Mouse (Mus musculus): ENCODE results near the gene Cd209g. TPM values are rescaled to one million over a fixed set of nuclear protein-coding genes. Genes with fewer than 3 reads are reported as not detected.

Gene Cd209g
- polyA plus RNA-seq (2012) = 0.02 and 0.13 TPM in 2 replicates

DNA sequence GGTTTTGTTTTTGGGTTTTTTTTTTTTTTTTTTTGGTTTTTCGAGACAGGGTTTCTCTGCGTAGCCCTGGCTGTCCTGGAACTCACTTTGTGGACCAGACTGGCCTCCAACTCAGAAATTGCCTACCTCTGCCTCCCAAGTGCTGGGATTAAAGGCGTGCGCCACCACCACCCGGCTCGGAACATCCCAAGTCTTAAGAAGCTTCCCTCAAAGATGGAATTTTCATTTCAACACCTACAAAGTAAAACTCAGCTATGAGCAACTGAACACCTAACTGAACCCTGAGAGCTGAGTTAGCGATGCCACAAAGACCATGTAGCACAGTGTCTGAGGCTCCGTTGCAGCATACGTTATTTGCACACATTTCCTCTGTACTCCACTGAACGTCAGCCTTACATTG, at the start of gene Cd209g:
Gene Cd209g, plus strand, starts transcription at position 301 of the 400 bp plus-strand sequence.

DNA sequence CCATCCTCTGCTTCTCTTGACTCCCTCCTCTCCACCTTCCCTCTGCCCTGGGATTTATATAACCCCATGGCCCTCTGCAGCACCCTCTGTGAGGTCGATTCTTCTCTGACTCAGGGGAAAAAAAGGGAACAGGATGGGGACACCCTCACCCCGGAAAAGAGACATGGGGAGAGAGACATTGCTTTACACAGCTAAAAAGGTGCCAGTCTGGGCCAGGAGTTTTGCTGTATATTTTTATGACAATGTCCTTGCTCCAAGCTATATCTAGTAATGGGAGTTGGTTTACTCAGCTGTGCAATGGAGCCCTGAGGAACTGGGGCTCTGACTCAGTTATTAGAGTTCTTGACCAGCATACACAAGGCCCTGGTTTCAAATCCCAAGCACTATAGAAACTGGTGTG, 28.2 kb upstream of the Cd209g start, which contains the start of gene Cd209f:
Gene Cd209f, minus strand, starts transcription at position 101 of the 400 bp plus-strand sequence.

GRCm38 (mm10) chr8:4165852-4166751, 32.2 kb downstream of the Cd209g start, which contains the start of gene Evi5l:
Gene Evi5l (plus strand): TSS chr8:4166567.

Other genes with a start within 250 kb of the Cd209g start
- gene Cd209b, start 207.3 kb upstream of the Cd209g start, polyA plus RNA-seq (2012) = not detected in 2 replicates
- not detected in 2 replicates for gene Cd209c, start 179.4 kb upstream of the Cd209g start, polyA plus RNA-seq (2012)
- 0.09 and 0.16 TPM in 2 replicates for gene Cd209f, start 28.3 kb upstream of the Cd209g start, polyA plus RNA-seq (2012)
- gene Evi5l, start 32.5 kb downstream of the Cd209g start, polyA plus RNA-seq (2012) = 8.6 and 12.5 TPM in 2 replicates
- gene Prr36, start 83.4 kb downstream of the Cd209g start, polyA plus RNA-seq (2012) = 0.98 and 1.7 TPM in 2 replicates
- gene Lrrc8e, start 92.7 kb downstream of the Cd209g start, polyA plus RNA-seq (2012) = not detected in 2 replicates
- gene Map2k7, start 104.6 kb downstream of the Cd209g start, polyA plus RNA-seq (2012) = 275 and 284 TPM in 2 replicates
- gene Gm49320, start 104.8 kb downstream of the Cd209g start, polyA plus RNA-seq (2012) = 0.21 TPM in 1 of 2 replicates, not detected in the other
- 39.7 and 58.4 TPM in 2 replicates for gene Tgfbr3l, start 114.1 kb downstream of the Cd209g start, polyA plus RNA-seq (2012)
- 104 and 115 TPM in 2 replicates for gene Snapc2, start 119.0 kb downstream of the Cd209g start, polyA plus RNA-seq (2012)
- gene Ctxn1, start 125.2 kb downstream of the Cd209g start, polyA plus RNA-seq (2012) = 6.7 and 12.5 TPM in 2 replicates
- 57.0 and 66.0 TPM in 2 replicates for gene Timm44, start 141.8 kb downstream of the Cd209g start, polyA plus RNA-seq (2012)
- 0.76 and 3.0 TPM in 2 replicates for gene Ccl25, start 191.1 kb downstream of the Cd209g start, polyA plus RNA-seq (2012)
- 49.2 and 53.4 TPM in 2 replicates for gene Elavl1, start 191.3 kb downstream of the Cd209g start, polyA plus RNA-seq (2012)

Data from megakaryocyte-erythroid progenitor cell, adult 5 weeks (primary cell).